Mouse (Mus musculus) spleen, adult 2 months (tissue): Measurements from ENCODE around the gene Xrcc4.

Source experiments
- CTCF ChIP-seq: fragments of 200-500 bp; IDR thresholded peaks from 2 replicates; pipeline ENCODE4 v1.5.1; 2011; ENCODE audit warnings: mild to moderate bottlenecking, inconsistent platforms; ENCODE audit not compliant: insufficient read depth, insufficient read length, insufficient replicate concordance; ENCODE audit errors: extremely low read depth
- POLR2A ChIP-seq: fragments of 200-500 bp; IDR thresholded peaks from 2 replicates; pipeline ENCODE4 v1.6.1; 2011; ENCODE audit warnings: low read depth, low read length, inconsistent platforms

GRCm38 (mm10) chr13:89892140-89892539 lies 197.3 kb downstream of the Xrcc4 start:
- TF ChIP-seq CTCF (no peak), POLR2A (no peak)
